Mouse (Mus musculus) testis, postnatal 14 days (tissue): Measurements from ENCODE around the gene Sugp2.
"Not testable (repeated sequence)": the region's sequence is repeated elsewhere in the genome, so short reads cannot be mapped to it uniquely, and the experiment has no call there.

ENCODE experiments used
- DNase-seq: peaks from one replicate; pipeline ENCODE4 v3.0.0; 2021; ENCODE audit warnings: low spot score

The Sugp2 gene

GRCm38 (mm10) chr8:70234080-70234780 is at the start of gene Sugp2, which contains the start of gene Armc6:
Sugp2 (plus strand) TSS chr8:70234226.
Armc6 (minus strand) TSS chr8:70234466.
- DNase-seq: peak; percentile 97

GRCm38 (mm10) chr8:70188707-70189106 is 45.3 kb upstream of the Sugp2 start:
- DNase-seq: no peak

- DNase-seq: no peak
These were observed 40.8 kb upstream of the Sugp2 start for GRCm38 (mm10) chr8:70193238-70193637.

GRCm38 (mm10) chr8:70194191-70194590 is 39.8 kb upstream of the Sugp2 start:
- DNase-seq: no peak

GRCm38 (mm10) chr8:70195762-70196161 is 38.3 kb upstream of the Sugp2 start:
- DNase-seq: no peak

- no peak for DNase-seq
These were observed 36.4 kb upstream of the Sugp2 start for GRCm38 (mm10) chr8:70197603-70198002.

- DNase-seq: no peak
These were observed 33.8 kb upstream of the Sugp2 start for GRCm38 (mm10) chr8:70200098-70200681.

GRCm38 (mm10) chr8:70201417-70201816 is 32.6 kb upstream of the Sugp2 start:
- DNase-seq: no peak

- no peak for DNase-seq
These were observed 31.0 kb upstream of the Sugp2 start for GRCm38 (mm10) chr8:70203072-70203471.

- no peak for DNase-seq
These were observed 29.3 kb upstream of the Sugp2 start for GRCm38 (mm10) chr8:70204757-70205156.

GRCm38 (mm10) chr8:70208130-70208529 is 25.9 kb upstream of the Sugp2 start:
- DNase-seq: no peak

- DNase-seq: no peak
These were observed 23.5 kb upstream of the Sugp2 start for GRCm38 (mm10) chr8:70210538-70210937.

GRCm38 (mm10) chr8:70211275-70211674 is 22.8 kb upstream of the Sugp2 start:
- no peak for DNase-seq

- DNase-seq: peak; percentile 71
These were observed 22.3 kb upstream of the Sugp2 start for GRCm38 (mm10) chr8:70211726-70212111.

- DNase-seq: peak; percentile 99
These were observed 21.6 kb upstream of the Sugp2 start, which contains the start of gene Slc25a42 for GRCm38 (mm10) chr8:70212112-70213055. Slc25a42 (minus strand) TSS chr8:70212305.

GRCm38 (mm10) chr8:70214411-70214810 is 19.6 kb upstream of the Sugp2 start:
- no peak for DNase-seq

- DNase-seq: no peak
These were observed 18.9 kb upstream of the Sugp2 start for GRCm38 (mm10) chr8:70215092-70215491.

GRCm38 (mm10) chr8:70216161-70216560 is 17.9 kb upstream of the Sugp2 start:
- not testable (repeated sequence) for DNase-seq

GRCm38 (mm10) chr8:70216566-70216965 is 17.5 kb upstream of the Sugp2 start:
- DNase-seq: peak; percentile 47

- DNase-seq: no peak
These were observed 16.6 kb upstream of the Sugp2 start for GRCm38 (mm10) chr8:70217441-70217840.

GRCm38 (mm10) chr8:70219107-70219684 is 14.8 kb upstream of the Sugp2 start:
- no peak for DNase-seq

- DNase-seq: peak; percentile 56
These were observed 13.7 kb upstream of the Sugp2 start for GRCm38 (mm10) chr8:70220236-70220840.
